Mouse (Mus musculus): Measurements from ENCODE around the gene Unc13d.

DNA sequence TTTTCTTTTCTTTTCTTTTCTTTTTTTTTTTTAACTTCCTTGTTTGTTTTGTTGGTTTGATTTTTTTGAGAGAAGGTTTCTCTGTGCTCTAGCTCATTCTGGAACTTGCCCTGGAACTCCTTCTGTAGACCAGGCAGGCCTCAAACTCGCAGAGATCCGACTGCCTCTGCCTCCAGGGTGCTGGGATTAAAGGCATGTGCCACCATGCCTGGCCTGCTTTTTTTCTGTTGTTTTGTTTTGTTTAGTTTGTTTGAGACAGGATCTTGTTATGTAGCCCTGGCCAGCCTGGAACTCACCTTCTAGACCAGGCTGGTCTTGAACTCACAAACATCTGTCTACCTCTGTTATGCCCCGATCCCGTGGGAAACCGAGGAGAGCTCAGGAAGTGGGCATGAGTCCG is 11.8 kb upstream of the Unc13d start:
- TF ChIP-seq POLR2A (IDR thresholded peaks at IDR 0.05; ENCODE audit: borderline replicate concordance, extremely low read depth, low read depth, low read length): no peak
- TF ChIP-seq CTCF (IDR thresholded peaks at IDR 0.05; ENCODE audit: insufficient read depth, low read length): no peak

Data from lung, adult 2 months (tissue).